Mouse (Mus musculus) hindbrain, embryonic 16.5 days (tissue): Measurements from ENCODE around the gene Rps8. TPM values are rescaled to one million over a fixed set of nuclear protein-coding genes. Genes with fewer than 3 reads are reported as not detected.

Experiments used
- ATAC-seq: fragments of 200-750 bp; cut with Nextera tagmentation; 2 replicates; pipeline ENCODE4 v1.8.0; 2017; ENCODE audit warnings: moderate TSS enrichment, moderate library complexity
- H3K27ac ChIP-seq: fragments of 300-500 bp; sonication (generic); 2 replicates; pipeline ENCODE4 v1.5.1; 2014; ENCODE audit warnings: low read depth, mild to moderate bottlenecking, control low read depth, low read length, moderate library complexity
- H3K27me3 ChIP-seq: fragments of 300-500 bp; sonication (generic); replicated peaks from 2 replicates; pipeline ENCODE4 v1.6.1; 2014; ENCODE audit warnings: low read length; ENCODE audit not compliant: control insufficient read depth, insufficient read depth
- H3K36me3 ChIP-seq: fragments of 300-500 bp; sonication (generic); 2 replicates; pipeline ENCODE4 v1.6.1; 2014; ENCODE audit warnings: mild to moderate bottlenecking, low read length, moderate library complexity, mixed read lengths; ENCODE audit not compliant: control insufficient read depth, insufficient read depth
- H3K4me1 ChIP-seq: fragments of 300-500 bp; sonication (generic); 2 replicates; pipeline ENCODE4 v1.6.1; 2014; ENCODE audit warnings: low read depth, low read length; ENCODE audit not compliant: control insufficient read depth, insufficient read depth
- H3K4me2 ChIP-seq: fragments of 300-500 bp; sonication (generic); 2 replicates; pipeline ENCODE4 v1.6.1; 2014; ENCODE audit warnings: mild to moderate bottlenecking, low read length, control low read depth, moderate library complexity
- H3K4me3 ChIP-seq: fragments of 300-500 bp; sonication (generic); 2 replicates; pipeline ENCODE4 v1.5.1; 2014; ENCODE audit warnings: mild to moderate bottlenecking, low read length, control low read depth, moderate library complexity
- H3K9ac ChIP-seq: fragments of 300-500 bp; sonication (generic); 2 replicates; pipeline ENCODE4 v1.6.1; 2014; ENCODE audit warnings: low read depth, mild to moderate bottlenecking, control low read depth, low read length, moderate library complexity
- H3K9me3 ChIP-seq: fragments of 300-500 bp; sonication (generic); 2 replicates; pipeline ENCODE4 v1.6.1; 2014; ENCODE audit warnings: mild to moderate bottlenecking, low read length, moderate library complexity; ENCODE audit not compliant: control insufficient read depth
- WGBS: fragments of 180-500 bp; shearing (Covaris S2); extraction: QIAGEN DNeasy Blood & Tissue Kit; methylation state at CpG from one replicate; pipeline ENCODE4 v1.1.7; 2014; 5-methylcytosine and 5-hydroxymethylcytosine counted together
- polyA plus RNA-seq: library from polyadenylated mRNA; unstranded; fragments of >200 nt; fragmentation: Nextera tagmentation; extraction: Ambion mirVana; gene quantifications from 2 replicates; pipeline ENCODE4 v1.2.1, GENCODE M21; 2015

Gene Rps8
- polyA plus RNA-seq, 1 experiment from 2014 or later = 320 TPM

DNA sequence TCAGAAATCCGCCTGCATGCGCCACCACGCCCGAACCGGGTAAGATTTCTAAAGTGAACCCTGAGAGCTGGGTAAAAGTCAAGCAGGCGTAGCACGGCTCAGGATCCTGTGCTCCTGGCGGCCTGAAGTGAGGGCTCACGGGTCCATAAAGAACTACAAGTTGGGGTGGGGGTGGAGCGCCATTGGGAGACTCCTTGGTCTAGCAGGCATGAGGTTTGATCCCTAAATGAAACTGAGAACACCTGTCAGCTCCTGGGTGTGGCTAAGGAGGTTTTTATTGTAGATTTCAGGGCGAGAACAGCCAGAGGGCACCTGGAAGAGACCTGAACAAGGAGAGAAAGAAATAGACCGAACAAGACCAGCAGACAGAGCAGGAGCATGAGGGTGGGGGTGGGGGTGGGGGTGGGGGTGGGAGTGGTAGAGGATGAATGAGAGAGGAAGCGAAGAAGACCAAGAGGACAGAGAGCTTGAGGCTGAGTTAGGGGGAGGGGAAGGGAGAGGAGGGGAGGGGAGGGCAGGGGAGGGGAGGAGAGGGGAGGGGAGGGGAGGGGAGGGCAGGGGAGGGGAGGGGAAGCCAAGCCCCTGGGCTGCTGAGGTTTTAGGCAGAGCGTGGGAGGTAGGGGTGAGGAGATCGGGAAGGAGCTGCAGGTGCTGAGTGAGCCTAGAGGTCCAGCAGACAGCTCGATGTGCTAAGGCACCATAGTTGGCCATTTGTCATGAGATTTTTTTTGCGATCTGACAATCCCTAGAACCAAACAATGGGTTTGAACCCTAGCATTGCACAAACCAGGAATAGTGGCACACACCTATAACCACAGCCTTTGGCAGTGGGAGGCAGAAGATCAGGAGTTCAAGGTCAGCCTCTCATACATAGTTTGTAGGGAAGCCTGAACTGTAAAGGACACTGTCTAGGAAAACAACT lies 17.5 kb downstream of the Rps8 start:
- H3K27me3 ChIP-seq = no peaks in the 10 kb centered on the region
- no peak overlapping the region for H3K27ac ChIP-seq
- no peaks in the 10 kb centered on the region for H3K9me3 ChIP-seq
- H3K4me1 ChIP-seq = peaks cover 3% of the 10 kb centered on the region; the same call in 1 of the 2 replicates
- 69% methylated on average over 16 of the region's 17 CpGs for WGBS
- H3K36me3 ChIP-seq = no peaks in the 10 kb centered on the region
- no peak overlapping the region for H3K4me3 ChIP-seq
- ATAC-seq = no peak
- no peak overlapping the region for H3K4me2 ChIP-seq
- H3K9ac ChIP-seq = no peak overlapping the region

DNA sequence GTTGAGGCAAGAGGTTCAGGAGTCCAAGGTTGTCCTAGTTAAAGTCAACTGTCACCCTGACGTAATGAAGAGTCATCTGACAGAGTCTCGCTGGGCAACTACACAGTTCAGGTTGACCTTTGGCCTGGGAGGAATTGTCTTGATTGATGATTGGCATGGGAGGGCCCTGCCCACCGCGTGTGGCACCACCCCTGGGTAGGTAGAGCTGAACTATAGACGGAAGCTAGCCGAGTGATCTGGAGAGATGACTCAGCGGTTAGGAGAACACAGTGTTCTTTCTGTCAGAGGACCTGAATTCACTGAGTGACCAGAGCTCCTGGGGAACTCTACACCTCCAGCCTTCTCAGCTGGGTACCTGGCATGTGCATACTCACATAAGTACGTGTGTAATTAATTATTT lies 20.0 kb downstream of the Rps8 start:
- Histone ChIP-seq H3K4me2 (no peak overlapping the region), H3K4me1 (peaks cover 16% of the 10 kb centered on the region), H3K27ac (no peak overlapping the region), H3K9ac (no peak overlapping the region), H3K4me3 (no peak overlapping the region), H3K9me3 (no peaks in the 10 kb centered on the region), H3K36me3 (peaks cover 5% of the 10 kb centered on the region; the same call in 1 of the 2 replicates), H3K27me3 (no peaks in the 10 kb centered on the region)
- ATAC-seq = no peak
- WGBS = 24% methylated on average over 8 of the region's 8 CpGs

DNA sequence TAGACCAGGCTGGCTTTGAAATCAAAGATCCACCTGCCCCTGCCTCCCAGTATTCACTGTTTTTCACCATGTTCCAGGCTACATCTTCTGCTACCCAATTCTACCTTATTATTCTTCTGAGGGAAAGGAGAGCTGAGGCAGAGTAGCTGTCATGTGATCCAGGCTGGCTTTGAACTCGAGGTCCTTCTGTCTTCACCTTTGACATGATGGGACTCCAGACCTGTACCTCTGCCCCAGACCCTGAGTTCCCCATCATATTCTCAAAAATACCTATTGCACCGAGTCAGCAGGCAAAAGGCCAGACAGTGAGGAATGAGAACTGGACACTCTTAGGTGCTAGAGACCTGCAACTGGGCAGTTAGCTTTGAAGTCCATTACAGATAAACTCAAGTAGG lies 21.4 kb downstream of the Rps8 start:
- peaks cover 16% of the 10 kb centered on the region for H3K4me1 ChIP-seq
- H3K4me2 ChIP-seq = peak overlapping the region; percentile 84
- no peak overlapping the region for H3K4me3 ChIP-seq
- ATAC-seq = no peak
- no peaks in the 10 kb centered on the region for H3K27me3 ChIP-seq
- H3K27ac ChIP-seq = no peak overlapping the region
- whole genome bisulfite sequencing = 36% methylated on average over 2 of the region's 2 CpGs
- H3K9ac ChIP-seq = no peak overlapping the region
- peaks cover 12% of the 10 kb centered on the region; the same call in 1 of the 2 replicates for H3K36me3 ChIP-seq
- H3K9me3 ChIP-seq = no peaks in the 10 kb centered on the region

DNA sequence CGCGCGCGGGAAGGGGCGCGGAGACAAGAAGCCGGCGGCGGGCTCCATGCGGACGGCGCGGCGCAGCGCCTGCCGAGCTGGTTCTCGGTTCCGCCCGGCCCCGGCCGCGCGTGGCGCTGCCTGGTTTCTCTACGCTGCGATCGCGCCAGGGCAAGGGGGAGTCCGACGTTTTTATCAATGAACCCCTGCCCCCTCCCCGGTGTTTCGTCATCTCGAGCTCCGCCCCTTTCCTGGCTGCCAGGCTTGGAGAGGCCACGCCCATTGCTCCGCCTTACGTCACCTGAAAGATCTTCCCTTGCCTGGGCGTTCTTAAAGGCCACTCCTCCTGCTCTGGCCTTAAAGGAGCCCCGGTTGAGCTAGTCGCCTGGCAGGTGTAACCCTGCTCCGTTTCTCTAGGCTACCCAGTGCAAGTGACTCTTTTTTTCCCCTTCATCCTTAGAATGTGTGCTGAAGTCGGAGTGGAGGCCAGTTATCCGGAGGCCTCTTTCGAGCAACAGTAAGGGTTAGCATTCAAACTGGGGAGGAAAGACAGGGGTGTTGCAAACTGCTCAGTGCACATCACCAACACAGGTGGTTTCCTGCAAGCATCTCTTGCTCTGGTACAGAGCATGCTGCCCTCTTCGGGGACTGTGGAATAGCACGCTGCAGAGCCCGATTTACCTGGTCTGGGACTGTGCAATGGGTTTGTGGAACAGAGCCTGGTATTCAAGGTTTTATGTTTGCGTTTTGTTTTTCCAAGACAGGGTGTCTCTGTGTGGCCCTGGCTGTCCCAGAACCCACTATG lies 22.0 kb downstream of the Rps8 start, which contains the start of gene Plk3:
Plk3 (minus strand) TSS at position 147 of the 784 bp plus-strand sequence.
- Histone ChIP-seq H3K4me2 (peak within 1 kb of the TSS; percentile 84), H3K9me3 (no peaks in the 10 kb centered on the region), H3K4me1 (peaks cover 16% of the 10 kb centered on the region), H3K4me3 (peak within 1 kb of the TSS; percentile 80), H3K27me3 (no peaks in the 10 kb centered on the region), H3K36me3 (peaks cover 12% of the 10 kb centered on the region; the same call in 1 of the 2 replicates), H3K9ac (peak within 1 kb of the TSS; percentile 92), H3K27ac (peak within 1 kb of the TSS; percentile 85)
- 2% methylated on average over 38 of the region's 48 CpGs for WGBS
- ATAC-seq = peak; percentile 95

DNA sequence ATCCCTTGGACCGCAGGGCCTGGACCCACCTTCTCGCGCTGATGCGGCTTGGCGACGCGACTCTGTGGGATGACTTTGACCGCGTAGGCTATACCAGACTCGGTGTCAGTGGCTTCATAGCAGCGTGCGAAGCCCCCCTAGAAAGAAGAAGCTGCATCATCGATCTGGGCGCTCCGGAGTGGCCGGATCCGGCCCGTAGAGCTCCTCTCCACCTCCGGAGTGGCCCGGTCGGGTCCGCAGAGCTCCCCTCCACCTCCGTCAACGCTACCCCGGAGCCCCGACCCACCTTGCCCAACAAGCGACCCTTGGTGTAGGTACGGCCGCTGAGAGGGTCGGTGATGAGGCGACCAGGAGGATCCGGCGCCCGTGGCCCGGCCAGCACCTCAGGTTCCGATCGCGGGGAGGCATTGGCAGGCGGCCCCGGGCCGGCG lies 22.7 kb downstream of the Rps8 start:
- ATAC-seq = peak; percentile 44
- no peaks in the 10 kb centered on the region for H3K9me3 ChIP-seq
- peaks cover 18% of the 10 kb centered on the region for H3K36me3 ChIP-seq
- WGBS = under 1% methylated on average over 40 of the region's 42 CpGs
- H3K4me1 ChIP-seq = peaks cover 16% of the 10 kb centered on the region
- peak overlapping the region; percentile 84 for H3K4me2 ChIP-seq
- no peaks in the 10 kb centered on the region for H3K27me3 ChIP-seq
- peak overlapping the region; percentile 92 for H3K9ac ChIP-seq
- peak overlapping the region; percentile 80 for H3K4me3 ChIP-seq
- H3K27ac ChIP-seq = peak overlapping the region; percentile 85

DNA sequence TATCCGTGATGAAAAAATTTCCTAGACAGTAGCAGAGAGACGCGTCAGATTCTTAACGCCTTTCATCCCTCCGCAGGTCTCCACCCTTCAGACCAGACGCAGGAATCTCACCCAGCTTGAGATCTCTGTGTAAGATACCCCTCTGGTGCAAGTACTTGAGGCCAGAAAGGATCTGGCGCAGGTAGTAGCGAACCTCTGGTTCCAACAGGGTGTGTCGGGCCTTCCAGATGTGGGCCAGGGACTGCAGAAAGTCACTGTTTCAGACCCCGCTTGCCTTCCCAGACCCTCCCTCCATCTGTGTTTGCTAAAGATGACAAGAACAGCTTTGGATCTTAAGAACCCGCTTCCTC lies 23.3 kb downstream of the Rps8 start:
- Histone ChIP-seq H3K27ac (peak overlapping the region; percentile 85; the same call in 1 of the 2 replicates), H3K4me2 (peak overlapping the region; percentile 84), H3K36me3 (peaks cover 24% of the 10 kb centered on the region), H3K27me3 (no peaks in the 10 kb centered on the region), H3K4me1 (peaks cover 16% of the 10 kb centered on the region), H3K9me3 (no peaks in the 10 kb centered on the region), H3K4me3 (peak overlapping the region; percentile 80), H3K9ac (peak overlapping the region; percentile 92)
- WGBS = 8% methylated on average over 11 of the region's 11 CpGs
- ATAC-seq = no peak

DNA sequence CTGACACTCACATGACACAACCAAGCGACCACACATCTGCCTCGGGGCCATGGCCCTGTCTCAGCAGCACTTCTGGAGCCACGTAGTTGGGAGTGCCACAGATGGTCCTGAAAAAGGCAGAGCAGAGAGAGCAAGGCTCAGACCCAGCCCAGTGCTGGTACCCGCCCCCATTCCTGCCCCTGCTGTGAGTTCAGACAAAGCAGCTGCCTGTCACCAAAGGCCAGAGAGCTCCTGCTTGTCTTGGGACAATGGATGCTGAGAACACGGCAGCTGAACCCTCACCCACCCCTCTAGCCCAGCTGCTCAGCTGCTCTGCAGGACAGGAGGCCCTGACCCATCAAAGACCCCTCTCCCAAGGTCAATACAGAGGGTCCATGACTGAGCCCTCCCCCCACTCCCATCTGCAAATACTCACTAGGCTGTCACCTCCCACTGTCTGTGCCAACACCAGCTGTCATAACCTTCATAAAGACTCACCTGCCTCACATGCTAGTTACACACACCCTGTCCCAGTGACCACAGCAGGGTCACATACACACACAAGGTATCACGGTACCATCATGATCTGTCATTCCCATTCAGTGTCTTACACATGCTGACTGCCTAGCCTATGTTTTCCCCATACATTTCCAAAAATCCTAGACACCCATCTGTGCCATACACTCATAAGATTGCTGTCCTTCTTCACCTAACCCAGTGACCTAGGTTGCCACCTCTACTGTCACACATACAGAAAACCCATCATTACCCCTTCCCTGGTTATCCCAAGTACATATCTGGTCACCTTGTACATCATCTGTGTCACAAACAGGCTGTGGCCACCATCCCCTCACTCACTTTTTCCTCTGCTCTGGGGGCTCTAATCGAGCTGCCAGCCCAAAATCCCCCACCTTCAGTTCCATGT lies 23.9 kb downstream of the Rps8 start:
- ATAC-seq = peak; percentile 2; the same call in 1 of the 2 replicates
- H3K27ac ChIP-seq = no peak overlapping the region; the same call in 1 of the 2 replicates
- H3K9ac ChIP-seq = peak overlapping the region; percentile 92
- H3K36me3 ChIP-seq = peaks cover 27% of the 10 kb centered on the region
- H3K4me1 ChIP-seq = peaks cover 16% of the 10 kb centered on the region
- WGBS = 8% methylated on average over 7 of the region's 7 CpGs
- H3K27me3 ChIP-seq = no peaks in the 10 kb centered on the region
- no peaks in the 10 kb centered on the region for H3K9me3 ChIP-seq
- H3K4me2 ChIP-seq = peak overlapping the region; percentile 84
- peak overlapping the region; percentile 80 for H3K4me3 ChIP-seq

DNA sequence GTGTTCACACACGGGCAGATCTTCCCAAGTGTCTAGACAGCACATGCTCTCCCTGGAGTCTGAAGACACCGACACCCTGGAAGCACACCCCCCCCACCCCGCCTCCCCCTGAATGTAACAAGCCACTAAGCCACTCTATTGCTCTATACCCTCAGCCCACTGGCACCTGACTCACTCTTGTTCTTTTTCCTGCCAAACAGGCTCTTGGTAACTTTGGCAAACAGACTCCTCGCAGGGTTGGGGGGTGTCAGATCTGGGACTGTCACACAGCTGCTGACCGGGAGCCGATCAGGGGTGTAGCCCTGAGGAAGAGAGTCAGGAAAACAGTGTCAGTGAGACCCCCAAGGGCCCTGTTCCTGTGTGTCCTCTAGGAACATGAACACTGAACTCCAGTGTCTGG lies 24.8 kb downstream of the Rps8 start:
- Histone ChIP-seq H3K4me3 (no peak overlapping the region), H3K9me3 (no peaks in the 10 kb centered on the region), H3K36me3 (peaks cover 28% of the 10 kb centered on the region), H3K27me3 (no peaks in the 10 kb centered on the region), H3K4me1 (peaks cover 16% of the 10 kb centered on the region), H3K27ac (no peak overlapping the region), H3K4me2 (no peak overlapping the region), H3K9ac (peak overlapping the region; percentile 92; the same call in 1 of the 2 replicates)
- 38% methylated on average over 6 of the region's 6 CpGs for WGBS
- ATAC-seq = no peak
